Mouse (Mus musculus) granulocyte monocyte progenitor cell, adult 5-6 weeks (primary cell): ENCODE results near the gene Dennd1c. TPM values are rescaled to one million over a fixed set of nuclear protein-coding genes. Genes with fewer than 3 reads are reported as not detected.
A peak's percentile ranks its signal among the peaks of the same experiment; 100 is the strongest.

Source experiments
- ATAC-seq: replicated peaks from 2 replicates; pipeline ENCODE4 v1.8.0; 2016; ENCODE audit warnings: mild to moderate bottlenecking, moderate TSS enrichment, inconsistent platforms; ENCODE audit not compliant: poor library complexity, severe bottlenecking
- total RNA-seq, 2 experiments: library from RNA; stranded (forward) in 1 of 2; stranded (reverse) in 1 of 2; fragments of 200-712, 200-1000 nt in 1 of 2; fragments of >200 nt in 1 of 2; fragmentation: Nextera tagmentation in 1 of 2; gene quantifications; 2 replicates each; pipeline ENCODE4 v1.2.3; 2014 to 2017

The Dennd1c gene
- total RNA-seq (2014; fragmentation: Nextera tagmentation) (24.7 and 27.1 TPM in 2 replicates), total RNA-seq (2017) (2.9 and 3.0 TPM in 2 replicates)

DNA sequence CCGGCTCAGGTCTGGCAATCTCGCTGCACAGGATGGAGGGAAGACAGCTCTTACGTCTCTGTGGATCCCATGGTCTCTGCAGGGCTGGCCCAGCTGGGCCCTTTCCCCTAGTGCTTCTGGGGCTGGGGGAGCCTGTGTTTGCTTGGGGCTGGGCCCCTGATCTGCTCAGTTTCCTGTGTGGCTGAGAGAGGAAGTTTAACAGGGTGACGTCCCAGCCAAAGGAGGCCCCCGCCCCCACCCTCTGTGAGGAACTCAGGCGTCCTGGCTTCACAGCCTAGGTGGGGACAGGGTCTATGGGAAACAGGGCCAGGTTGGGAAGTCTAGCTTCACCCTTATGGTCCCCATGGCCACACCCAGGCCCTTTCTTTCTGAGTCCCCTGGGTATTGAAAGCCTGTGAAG is at the start of gene Dennd1c:
Dennd1c (minus strand) TSS at position 179 of the 400 bp plus-strand sequence.
- ATAC-seq = peak; percentile 94

DNA sequence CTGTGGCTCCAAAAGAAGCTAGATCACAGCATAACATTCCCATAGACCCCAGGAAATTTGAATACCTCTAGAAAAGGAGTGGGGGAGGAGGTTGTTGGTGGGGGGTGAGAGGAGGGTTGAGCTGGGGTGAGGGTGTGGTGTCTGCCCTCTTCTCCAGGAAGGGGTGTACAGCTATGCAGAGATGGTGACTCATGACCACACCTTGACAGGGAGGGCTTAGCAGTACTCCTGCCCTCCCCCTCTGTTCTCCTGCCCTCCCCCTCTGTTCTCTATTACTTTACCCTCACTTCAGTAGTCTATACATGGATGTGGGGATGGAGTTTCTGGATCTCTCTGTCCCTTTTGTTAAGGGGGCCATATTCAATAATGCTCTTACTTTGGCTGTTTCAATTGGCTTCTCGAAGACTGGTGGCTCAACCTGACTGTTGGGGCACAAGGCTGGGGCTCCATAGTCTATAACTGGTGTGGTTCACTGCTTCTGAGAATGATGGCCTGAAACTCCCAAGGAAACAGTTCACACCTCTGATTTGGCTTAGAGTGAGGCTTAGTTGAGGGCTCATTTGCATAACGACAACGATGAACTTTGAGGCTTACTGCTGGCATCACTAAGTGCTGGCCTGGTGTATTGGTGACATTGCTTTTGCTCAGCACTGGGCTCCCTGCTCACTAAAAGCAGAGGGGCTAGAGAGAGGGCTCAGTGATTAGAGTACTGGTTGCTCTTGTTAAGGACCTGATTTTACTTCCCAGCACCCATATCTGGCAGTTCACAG is 47.7 kb upstream of the Dennd1c start:
- no peak for ATAC-seq

DNA sequence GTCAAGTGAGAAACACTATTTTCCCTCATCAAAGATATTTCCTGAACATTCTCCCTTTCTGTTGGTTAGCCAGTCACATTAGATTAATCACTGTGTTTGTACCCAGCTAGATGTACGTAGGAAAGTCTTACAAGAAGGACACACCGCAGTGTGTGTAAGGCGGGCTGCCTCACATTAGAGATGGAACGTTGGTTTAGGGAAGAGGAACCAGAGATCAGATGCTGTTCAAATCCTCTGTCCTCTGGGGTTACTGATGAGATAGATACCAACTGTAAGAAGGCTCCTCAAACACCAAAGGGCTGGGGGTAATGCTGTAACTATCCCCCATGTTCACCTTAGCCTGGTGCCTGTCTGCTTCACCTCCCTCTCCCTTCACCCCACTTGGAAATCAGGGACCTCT is 46.5 kb upstream of the Dennd1c start:
- ATAC-seq = no peak

DNA sequence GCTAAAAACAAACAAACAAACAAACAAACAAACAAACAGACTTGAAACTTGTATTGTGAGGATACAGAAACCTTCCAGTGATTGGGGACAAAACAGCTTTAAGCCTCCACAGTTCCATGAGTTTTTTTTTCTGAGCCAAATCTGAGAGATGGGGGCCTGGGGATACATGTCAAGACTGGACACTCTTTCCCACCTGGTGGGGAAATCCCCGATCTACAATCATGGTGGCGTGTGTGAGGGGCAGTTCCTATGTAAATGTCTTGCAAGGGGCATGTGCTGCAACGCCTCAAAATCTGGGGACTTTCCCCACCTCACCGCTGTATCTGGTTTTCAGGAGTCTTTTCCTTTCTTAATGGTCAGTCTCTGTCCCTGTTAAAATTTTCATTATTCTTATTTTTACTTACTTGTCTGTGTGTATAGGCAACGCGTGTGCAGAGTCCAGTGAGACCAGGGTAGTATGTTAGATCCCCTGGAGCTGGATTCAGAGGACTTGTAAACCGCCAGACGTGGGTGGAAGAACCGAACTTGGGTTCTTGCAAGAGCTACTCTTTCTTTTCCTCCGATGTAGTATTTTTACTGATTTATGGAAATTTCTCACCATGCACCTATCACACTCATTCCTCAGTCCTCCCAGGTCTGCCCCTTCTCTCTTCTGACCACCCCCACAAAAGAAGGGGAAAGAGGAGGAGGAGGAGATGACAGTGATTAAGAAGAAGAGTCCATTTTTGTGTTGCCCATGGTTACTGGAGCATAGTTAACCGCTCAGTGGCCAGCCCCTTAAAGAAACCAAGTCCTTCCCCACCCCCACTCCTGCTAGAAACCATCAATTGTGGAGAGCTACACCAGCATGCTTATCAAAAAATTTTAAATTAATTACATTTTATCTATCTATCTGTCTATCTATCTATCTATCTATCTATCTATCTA is 45.1 kb upstream of the Dennd1c start:
- no peak for ATAC-seq

GRCm38 (mm10) chr17:57121856-57122255 is 43.5 kb upstream of the Dennd1c start:
- ATAC-seq = no peak

DNA sequence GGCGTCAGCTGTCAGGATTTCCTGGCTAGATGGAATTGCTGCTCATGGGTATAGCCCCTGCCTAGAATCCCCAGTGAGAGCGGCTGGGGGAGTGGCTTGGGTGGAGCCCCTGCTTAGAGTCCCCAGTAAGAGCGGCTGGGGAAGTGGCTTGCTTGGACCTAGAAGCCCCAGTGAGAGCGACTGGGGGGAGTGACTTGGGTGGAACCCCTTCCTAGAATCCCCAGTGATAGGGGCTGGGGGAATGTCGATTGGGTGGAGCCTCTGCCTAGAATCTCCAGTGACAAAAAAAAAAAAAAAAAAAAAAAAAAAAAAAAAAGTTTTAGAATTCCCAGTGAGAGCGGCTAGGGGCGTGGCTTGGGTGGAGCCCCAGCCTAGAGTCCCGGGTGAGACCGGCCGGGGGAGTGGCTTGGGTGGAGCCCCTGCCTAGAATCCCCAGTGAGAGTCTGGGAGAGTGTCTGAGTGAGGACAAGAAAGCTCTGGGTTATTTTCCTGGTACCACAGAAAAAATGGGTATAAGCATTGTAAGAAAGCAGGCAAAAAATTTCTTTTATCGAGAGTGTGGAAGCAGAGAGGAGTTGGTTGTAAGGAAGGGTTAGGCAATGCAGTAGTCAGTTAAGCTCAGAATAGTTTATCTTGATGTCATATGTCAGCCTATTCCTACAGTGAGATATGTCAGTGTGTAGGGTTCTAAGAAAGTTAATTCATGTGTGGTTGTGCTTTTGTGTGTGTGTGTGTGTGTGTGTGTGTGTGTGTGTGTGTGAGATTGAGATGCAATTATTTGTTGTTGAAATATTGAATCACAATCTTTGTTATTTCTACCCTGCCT is 40.4 kb upstream of the Dennd1c start:
- peak; percentile 69 for ATAC-seq

DNA sequence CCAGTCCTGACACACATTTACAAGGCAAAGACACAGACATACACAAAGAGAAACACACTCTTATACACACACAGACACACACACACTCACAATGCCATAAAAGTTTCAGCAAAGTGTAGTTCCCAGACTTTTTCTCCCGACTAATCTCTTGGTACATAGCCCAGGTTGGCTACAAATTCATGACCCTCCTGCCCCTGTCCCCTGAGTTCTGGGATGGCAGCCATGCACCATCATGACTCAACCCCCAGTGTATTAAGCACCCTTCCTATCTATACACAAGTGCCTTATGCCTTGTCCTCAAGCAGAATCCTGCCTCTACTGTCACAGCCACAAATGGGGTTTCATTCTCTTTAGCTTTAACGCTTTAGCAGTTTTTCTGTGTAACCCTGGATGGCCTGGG is 38.5 kb upstream of the Dennd1c start:
- ATAC-seq = no peak

GRCm38 (mm10) chr17:57112768-57113474 is 34.6 kb upstream of the Dennd1c start:
- ATAC-seq = peak; percentile 96

DNA sequence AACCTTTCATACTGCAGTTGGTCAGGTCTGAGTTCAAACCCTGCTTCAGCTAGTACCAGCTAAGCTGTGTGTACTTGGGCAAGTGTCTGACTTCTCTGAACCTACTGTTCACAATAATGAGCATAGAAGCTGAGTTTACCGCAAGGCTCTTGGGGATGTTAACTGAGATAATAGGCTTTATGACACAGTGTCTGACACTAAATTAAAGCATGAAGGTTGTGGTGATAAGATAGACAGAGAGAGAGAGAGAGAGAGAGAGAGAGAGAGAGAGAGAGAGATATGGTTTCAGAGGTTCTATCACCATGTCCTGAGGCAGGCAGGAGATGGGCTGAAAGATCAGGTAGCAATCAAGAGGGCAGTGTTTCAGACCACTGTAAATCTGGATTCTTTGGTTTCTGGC is 31.7 kb upstream of the Dennd1c start:
- ATAC-seq = no peak

GRCm38 (mm10) chr17:57108666-57109171 is 30.4 kb upstream of the Dennd1c start:
- ATAC-seq = no peak

GRCm38 (mm10) chr17:57108040-57108665 is 29.8 kb upstream of the Dennd1c start:
- ATAC-seq = no peak

DNA sequence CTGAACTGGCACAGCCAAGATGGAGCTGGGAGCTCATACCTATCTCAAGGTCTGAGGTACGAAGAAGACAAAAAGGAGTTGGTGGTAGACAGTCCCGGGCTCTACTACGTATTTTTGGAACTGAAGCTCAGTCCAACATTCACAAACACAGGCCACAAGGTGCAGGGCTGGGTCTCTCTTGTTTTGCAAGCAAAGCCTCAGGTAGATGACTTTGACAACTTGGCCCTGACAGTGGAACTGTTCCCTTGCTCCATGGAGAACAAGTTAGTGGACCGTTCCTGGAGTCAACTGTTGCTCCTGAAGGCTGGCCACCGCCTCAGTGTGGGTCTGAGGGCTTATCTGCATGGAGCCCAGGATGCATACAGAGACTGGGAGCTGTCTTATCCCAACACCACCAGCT is 28.8 kb upstream of the Dennd1c start:
- ATAC-seq = no peak

DNA sequence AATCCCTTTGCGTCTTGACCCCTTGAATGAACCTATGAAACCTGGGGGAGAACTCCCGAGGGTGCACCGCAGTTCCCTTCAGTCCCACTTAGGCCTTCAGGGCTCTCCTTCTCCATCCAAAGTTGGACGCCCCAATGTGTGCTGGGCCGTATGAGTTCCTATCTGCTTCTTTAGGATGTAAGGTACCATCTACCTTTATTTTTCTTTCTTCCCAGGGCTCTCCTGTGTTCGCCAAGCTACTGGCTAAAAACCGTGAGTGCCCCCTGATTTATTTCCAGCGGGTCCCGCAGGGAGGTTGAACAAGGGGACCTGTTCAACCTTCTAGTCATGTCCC is 27.7 kb upstream of the Dennd1c start:
- ATAC-seq = no peak

DNA sequence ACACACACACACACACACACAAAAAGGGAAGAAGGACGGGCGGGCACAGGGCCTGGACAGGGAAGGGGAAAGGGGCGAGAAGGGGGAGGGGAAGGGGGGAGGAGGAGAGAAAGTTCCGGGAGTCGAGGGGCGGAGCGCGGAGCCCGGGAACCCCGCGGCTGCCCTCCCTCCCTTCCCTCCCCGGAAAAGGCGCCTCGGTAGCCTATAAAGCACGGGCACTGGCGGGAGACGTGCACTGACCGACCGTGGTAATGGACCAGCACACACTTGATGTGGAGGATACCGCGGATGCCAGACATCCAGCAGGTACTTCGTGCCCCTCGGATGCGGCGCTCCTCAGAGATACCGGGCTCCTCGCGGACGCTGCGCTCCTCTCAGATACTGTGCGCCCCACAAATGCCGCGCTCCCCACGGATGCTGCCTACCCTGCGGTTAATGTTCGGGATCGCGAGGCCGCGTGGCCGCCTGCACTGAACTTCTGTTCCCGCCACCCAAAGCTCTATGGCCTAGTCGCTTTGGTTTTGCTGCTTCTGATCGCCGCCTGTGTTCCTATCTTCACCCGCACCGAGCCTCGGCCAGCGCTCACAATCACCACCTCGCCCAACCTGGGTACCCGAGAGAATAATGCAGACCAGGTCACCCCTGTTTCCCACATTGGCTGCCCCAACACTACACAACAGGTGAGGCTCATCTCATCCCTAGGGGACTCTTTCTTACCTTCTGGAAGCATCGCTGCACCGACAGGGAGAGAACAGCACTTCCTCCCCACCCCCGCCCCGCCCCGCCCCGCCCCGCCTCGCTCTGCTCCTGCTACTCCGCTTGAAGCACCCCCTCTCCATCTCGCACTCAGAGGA is 27.1 kb upstream of the Dennd1c start, which contains the start of gene Tnfsf9:
Tnfsf9 (plus strand) TSS at position 145 of the 854 bp plus-strand sequence.
- ATAC-seq = peak; percentile 45

DNA sequence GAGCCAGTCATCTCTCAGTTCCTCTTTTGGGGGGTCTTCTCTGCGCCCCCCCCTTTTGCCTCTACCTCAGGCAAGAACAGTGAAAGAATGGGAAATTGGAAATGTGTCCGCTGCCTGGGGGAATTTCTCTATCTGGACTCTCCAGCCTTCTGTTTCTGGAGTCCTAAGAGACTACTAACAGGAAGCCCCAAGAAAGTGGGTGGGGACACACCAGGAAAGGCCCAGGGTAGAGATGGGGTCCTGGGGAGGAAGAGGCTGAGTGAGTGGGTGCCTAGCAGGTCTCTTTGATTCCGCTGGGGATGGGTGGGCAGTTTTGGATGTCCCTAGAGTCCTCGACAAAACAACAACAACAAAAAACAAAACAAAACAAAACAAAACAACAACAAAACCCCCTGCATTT is 26.2 kb upstream of the Dennd1c start:
- peak; percentile 23 for ATAC-seq

DNA sequence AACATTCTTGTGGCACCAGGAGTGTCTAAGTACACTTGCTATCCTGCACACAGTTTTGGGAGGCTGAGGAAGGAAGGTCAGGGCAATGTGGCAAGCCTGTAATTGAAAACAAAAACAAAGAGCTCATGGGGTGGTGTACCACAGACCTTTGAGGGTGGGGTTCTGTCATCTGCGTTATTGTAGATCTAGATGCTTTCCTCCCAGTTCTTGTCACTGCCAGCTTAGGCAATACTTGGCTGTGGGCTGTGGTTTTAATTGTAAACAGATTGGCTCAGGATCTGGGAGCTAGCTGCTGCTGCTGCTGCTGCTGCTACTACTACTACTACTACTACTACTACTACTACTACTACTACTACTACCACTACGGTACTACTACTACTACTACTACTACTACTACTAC is 24.0 kb upstream of the Dennd1c start:
- peak; percentile 39 for ATAC-seq

DNA sequence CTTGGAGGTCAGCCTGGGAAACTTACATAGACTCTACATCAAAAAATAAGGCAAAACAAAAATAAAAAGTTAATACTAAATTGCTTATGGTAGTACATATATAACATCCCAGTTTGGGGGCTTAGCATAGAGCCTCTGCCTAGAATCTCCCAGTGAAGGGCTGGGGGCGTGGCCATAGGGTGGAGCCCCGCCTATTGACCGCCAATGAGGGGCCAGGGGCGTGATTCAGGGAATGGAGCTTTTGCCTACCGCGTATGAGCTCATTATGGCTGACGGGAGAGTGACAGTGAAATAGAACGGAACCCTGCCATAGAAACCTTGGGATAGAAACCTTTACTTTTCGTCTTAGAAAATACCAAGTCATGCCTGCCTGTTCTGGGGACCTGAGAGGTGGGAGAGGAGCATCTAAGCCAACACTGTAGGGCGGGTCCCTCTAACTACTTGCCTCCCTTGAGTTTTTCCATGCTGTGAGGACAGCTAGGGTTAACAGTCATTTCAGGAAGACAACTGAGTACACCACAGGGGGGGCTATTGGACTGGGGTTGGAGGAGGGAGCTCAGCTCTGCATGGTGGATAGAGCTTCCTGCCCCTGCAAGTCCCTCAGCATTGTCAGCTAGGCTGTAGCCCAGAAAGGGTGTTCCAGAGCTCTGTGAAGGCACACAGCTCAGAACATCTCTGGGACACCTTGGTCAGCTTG is 21.5 kb upstream of the Dennd1c start:
- ATAC-seq = 0 out of 2 replicates have a peak, but pooled peaks have one; percentile 14

- ATAC-seq = no peak
Measured at GRCm38 (mm10) chr17:57098321-57098720, 20.0 kb upstream of the Dennd1c start.
